Mouse (Mus musculus) liver, adult 2 months (tissue): Measurements from ENCODE around the gene Tor1a. TPM values are rescaled to one million over a fixed set of nuclear protein-coding genes. Genes with fewer than 3 reads are reported as not detected.
A peak's percentile ranks its signal among the peaks of the same experiment; 100 is the strongest.
"Not testable (repeated sequence)": the region's sequence is repeated elsewhere in the genome, so short reads cannot be mapped to it uniquely, and the experiment has no call there.

ENCODE experiments used
- DNase-seq: peaks from one replicate; pipeline ENCODE4 v3.0.0-alpha.2; 2011; ENCODE audit warnings: low read depth, low spot score; ENCODE audit errors: extremely low read depth
- H3K27ac ChIP-seq: fragments of 200-500 bp; replicated peaks from 2 replicates; pipeline ENCODE4 v1.5.1; 2012; ENCODE audit warnings: low read depth, mild to moderate bottlenecking, control low read depth, inconsistent platforms, low read length; ENCODE audit not compliant: insufficient read depth
- H3K27me3 ChIP-seq: fragments of 200-500 bp; 2 replicates; pipeline ENCODE4 v1.6.1; 2012; ENCODE audit warnings: mild to moderate bottlenecking, moderate library complexity, low read length, inconsistent platforms; ENCODE audit not compliant: control insufficient read depth, insufficient read depth
- H3K36me3 ChIP-seq: fragments of 200-500 bp; 2 replicates; pipeline ENCODE4 v1.6.1; 2012; ENCODE audit warnings: low read length, inconsistent platforms; ENCODE audit not compliant: control insufficient read depth, insufficient read depth
- H3K4me1 ChIP-seq: fragments of 200-500 bp; 2 replicates; pipeline ENCODE4 v1.6.1; 2011; ENCODE audit warnings: low read length; ENCODE audit not compliant: control insufficient read depth, insufficient read depth
- H3K4me3 ChIP-seq: fragments of 200-500 bp; 2 replicates; pipeline ENCODE4 v1.5.1; 2011; ENCODE audit warnings: low read depth, mild to moderate bottlenecking, control low read depth, low read length, moderate library complexity; ENCODE audit not compliant: insufficient read depth
- H3K79me2 ChIP-seq: fragments of 200-500 bp; 2 replicates; pipeline ENCODE4 v1.6.1; 2012; ENCODE audit warnings: inconsistent platforms, mild to moderate bottlenecking, low read length, moderate library complexity; ENCODE audit not compliant: control insufficient read depth, insufficient read depth
- H3K9ac ChIP-seq: fragments of 200-500 bp; 2 replicates; pipeline ENCODE4 v1.6.1; 2012; ENCODE audit warnings: low read depth, mild to moderate bottlenecking, control low read depth, inconsistent platforms, low read length
- CTCF ChIP-seq: fragments of 200-500 bp; IDR thresholded peaks from 2 replicates; pipeline ENCODE4 v1.5.1; 2011; ENCODE audit warnings: low read depth, low read length, control low read depth
- POLR2A ChIP-seq: fragments of 200-500 bp; IDR thresholded peaks from 2 replicates; pipeline ENCODE4 v1.6.1; 2011; ENCODE audit warnings: low read length, control low read depth; ENCODE audit not compliant: insufficient read depth; ENCODE audit errors: extremely low read depth
- WGBS: fragments of 180-500 bp; shearing (Covaris S2); methylation state at CpG from one replicate; pipeline ENCODE4 v1.1.7; 2018; 5-methylcytosine and 5-hydroxymethylcytosine counted together
- polyA plus RNA-seq: library from polyadenylated mRNA; depleted of rRNA; stranded (reverse); fragments of >200 nt; gene quantifications from 2 replicates; pipeline ENCODE4 v1.2.3, GENCODE M21; 2012
- total RNA-seq: library from RNA; depleted of rRNA; stranded (reverse); fragments of >200 nt; gene quantifications from 2 replicates; pipeline ENCODE4 v1.2.3, GENCODE M21; 2014

Tor1a gene
- total and polyA plus RNA-seq, 2 experiments = 54.2 to 76.6 TPM

DNA sequence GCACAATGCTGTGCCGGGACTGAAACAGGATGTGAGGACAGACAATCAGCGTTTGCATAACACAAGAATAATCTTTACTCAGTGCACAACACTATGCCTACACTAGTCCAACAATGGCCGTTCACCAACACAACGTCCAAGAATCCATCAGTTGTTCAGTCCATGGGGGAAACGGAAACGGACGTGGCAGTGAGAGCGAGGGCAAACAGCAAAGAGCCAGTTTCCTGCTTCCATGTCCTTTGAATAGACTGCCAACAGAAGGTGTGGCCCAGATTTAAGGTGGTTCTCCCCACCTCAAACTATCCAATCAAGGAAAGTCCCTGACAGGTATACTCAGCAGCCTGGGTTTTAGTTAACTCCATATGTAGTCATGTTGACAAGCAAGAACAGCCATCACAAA is 30.0 kb downstream of the Tor1a start:
- TF ChIP-seq POLR2A (no peak), CTCF (no peak)
- 67% methylated on average over 8 of the region's 8 CpGs for WGBS
- no peak for DNase-seq
- Histone ChIP-seq H3K9ac (no peak overlapping the region), H3K36me3 (no peaks in the 10 kb centered on the region), H3K4me3 (no peak overlapping the region), H3K27me3 (no peaks in the 10 kb centered on the region), H3K79me2 (no peaks in the 10 kb centered on the region), H3K4me1 (no peaks in the 10 kb centered on the region), H3K27ac (no peak overlapping the region)

DNA sequence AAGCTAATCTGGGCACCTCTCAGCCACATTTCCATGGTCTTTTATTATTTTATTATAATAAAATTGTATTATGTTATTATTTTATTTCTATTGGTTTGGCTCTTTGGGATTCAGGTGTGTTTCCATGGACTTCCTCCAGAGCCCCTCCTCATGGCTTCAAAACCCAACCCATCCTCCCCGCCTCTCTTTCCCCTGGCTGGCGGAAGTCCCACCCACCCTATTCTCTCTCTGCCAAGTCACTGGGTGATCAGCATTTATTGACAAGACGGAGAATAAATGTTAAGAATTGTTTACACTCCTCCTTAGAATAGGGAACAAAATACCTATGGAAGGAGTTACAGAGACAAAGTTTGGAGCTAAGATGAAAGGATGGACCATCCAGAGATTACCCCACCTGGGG is 30.9 kb downstream of the Tor1a start:
- Histone ChIP-seq H3K79me2 (no peaks in the 10 kb centered on the region), H3K27ac (no peak overlapping the region), H3K4me3 (no peak overlapping the region), H3K9ac (no peak overlapping the region), H3K27me3 (no peaks in the 10 kb centered on the region), H3K4me1 (no peaks in the 10 kb centered on the region), H3K36me3 (no peaks in the 10 kb centered on the region)
- 84% methylated on average over 3 of the region's 3 CpGs for WGBS
- DNase-seq = no peak
- TF ChIP-seq POLR2A (no peak), CTCF (no peak)

DNA sequence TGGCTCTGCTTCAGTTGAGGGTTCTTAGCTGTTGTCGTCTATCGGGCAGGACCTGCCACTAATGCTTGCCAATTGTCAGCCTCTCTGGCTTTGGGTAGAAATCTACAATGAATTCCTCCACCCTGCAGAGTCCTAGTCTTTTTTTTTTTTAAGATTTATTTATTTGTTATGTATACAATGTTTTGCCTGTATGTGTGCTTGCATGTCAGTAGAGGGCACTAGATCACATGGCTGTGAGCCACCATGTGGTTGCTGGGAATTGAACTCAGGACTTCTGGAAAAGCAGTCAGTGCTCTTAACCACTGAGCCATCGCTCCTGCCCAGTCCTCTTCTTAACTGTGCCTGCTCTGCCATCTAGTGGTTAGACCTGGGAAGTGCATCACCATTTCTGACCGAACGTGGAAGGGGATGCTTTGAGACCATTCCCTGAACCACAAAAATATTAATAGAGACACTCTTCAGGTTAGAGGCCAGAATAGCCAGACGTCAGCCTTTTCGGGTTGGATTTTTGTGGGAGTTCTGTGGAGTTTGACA is 33.7 kb downstream of the Tor1a start:
- Histone ChIP-seq H3K79me2 (no peaks in the 10 kb centered on the region), H3K27me3 (no peaks in the 10 kb centered on the region), H3K4me3 (no peak overlapping the region), H3K9ac (no peak overlapping the region), H3K36me3 (no peaks in the 10 kb centered on the region), H3K4me1 (peaks cover 4% of the 10 kb centered on the region), H3K27ac (no peak overlapping the region)
- DNase-seq = peak; percentile 51
- TF ChIP-seq POLR2A (no peak), CTCF (peak; percentile 79)
- WGBS = 16% methylated on average over 7 of the region's 7 CpGs

DNA sequence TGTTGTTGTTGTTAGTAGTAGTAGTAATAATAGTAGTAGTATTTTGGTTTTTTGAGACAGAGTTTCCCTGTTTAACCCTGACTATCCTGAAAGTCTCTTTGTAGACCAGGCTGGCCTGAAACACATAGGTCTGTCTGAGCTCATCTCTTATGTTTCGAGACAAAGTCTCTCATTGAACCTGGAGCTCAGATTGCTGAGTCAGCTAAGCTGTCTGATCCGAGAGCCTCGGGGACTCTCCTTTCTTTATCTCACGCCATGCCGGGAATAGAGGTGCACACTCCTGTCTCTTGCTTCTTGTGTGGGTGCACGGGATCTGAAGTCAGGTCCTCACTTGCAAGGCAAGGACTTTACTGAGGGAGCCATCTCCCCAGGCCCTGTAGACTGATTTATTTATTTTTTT is 34.7 kb downstream of the Tor1a start:
- H3K27me3 ChIP-seq = no peaks in the 10 kb centered on the region
- H3K36me3 ChIP-seq = no peaks in the 10 kb centered on the region
- WGBS = 82% methylated on average over 6 of the region's 6 CpGs
- no peak for TF ChIP-seq POLR2A
- TF ChIP-seq CTCF = no peak
- no peak for DNase-seq
- H3K9ac ChIP-seq = no peak overlapping the region
- no peak overlapping the region for H3K4me3 ChIP-seq
- H3K27ac ChIP-seq = no peak overlapping the region
- H3K79me2 ChIP-seq = no peaks in the 10 kb centered on the region
- peaks cover 4% of the 10 kb centered on the region for H3K4me1 ChIP-seq

DNA sequence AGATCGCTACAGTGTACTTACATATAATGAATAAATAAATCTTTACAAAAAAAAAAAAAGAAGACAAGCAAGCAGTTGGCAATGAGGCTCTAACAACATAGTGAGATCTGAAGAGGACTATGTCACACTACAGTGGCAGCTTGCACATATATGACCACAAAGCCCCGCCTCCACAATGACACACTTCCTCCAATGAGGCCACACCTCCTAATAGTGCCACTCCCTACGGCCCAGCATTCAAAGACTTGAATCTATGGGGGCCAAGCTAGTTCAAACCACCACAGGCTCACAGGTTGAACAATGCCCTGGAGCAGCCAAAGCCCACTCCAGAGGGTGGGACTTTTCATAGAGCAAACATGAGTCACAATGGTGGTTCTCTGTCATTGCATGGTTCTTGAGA is 35.8 kb downstream of the Tor1a start:
- H3K27ac ChIP-seq = no peak overlapping the region
- H3K79me2 ChIP-seq = no peaks in the 10 kb centered on the region
- TF ChIP-seq POLR2A (no peak), CTCF (no peak)
- DNase-seq = no peak
- no peak overlapping the region for H3K9ac ChIP-seq
- WGBS = 88% methylated on average over 3 of the region's 3 CpGs
- peaks cover 4% of the 10 kb centered on the region for H3K4me1 ChIP-seq
- no peak overlapping the region for H3K4me3 ChIP-seq
- no peaks in the 10 kb centered on the region for H3K36me3 ChIP-seq
- no peaks in the 10 kb centered on the region for H3K27me3 ChIP-seq

DNA sequence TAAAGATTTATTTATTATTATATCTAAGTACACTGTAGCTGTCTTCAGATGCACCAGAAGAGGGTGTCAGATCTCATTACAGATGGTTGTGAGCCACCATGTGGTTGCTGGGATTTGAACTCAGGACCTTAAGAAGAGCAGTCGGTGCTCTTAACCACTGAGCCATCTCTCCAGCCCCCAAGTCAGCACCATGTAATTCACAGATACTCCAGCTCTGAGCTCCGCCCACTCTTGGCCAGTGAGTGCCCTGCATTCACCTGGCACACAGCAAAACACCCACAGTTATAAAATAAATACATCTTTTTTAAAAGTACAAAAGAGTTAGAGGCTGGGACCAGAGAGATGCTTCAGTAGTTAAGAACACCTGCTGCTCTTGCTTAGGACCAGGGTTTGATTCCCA is 36.9 kb downstream of the Tor1a start:
- not testable (repeated sequence) for H3K4me1 ChIP-seq, H3K27ac ChIP-seq, H3K79me2 ChIP-seq, H3K4me3 ChIP-seq, DNase-seq, H3K36me3 ChIP-seq, H3K9ac ChIP-seq, H3K27me3 ChIP-seq
- WGBS = 96% methylated on average over 2 of the region's 2 CpGs
